Comparison of ENCODE assay signal across 21 mouse cellular contexts in genomic region chr6:21909720-21910119, GRCm38 (mm10). TPM values are rescaled to one million over a fixed set of nuclear protein-coding genes. Genes with fewer than 3 reads are reported as not detected.
A peak's percentile ranks its signal among the peaks of the same experiment; 100 is the strongest.
DNase-seq lines count a peak whose midpoint lies in the region; TF ChIP-seq lines count a peak whose summit lies in the region.
"Had no signal": no experiment of that assay in that cellular context is flagged by ENCODE, and none has a peak within 500 bp of the region (broad histone marks: within the 10 kb centered on the region; RNA-seq: fewer than 3 reads in every experiment).

No protein-coding gene starts in this region.

- H3K79me2 ChIP-seq in C2C12 (ENCODE audit: control insufficient read depth, insufficient read depth) (no peaks in the 10 kb centered on the region), myocyte (ENCODE audit: control insufficient read depth, insufficient read depth) (no peaks in the 10 kb centered on the region)

- no peak for TF ChIP-seq CTCF in C2C12 (IDR thresholded peaks at IDR 0.05; ENCODE audit: control insufficient read depth, insufficient read depth, insufficient read length)

- H3K36me3 ChIP-seq in C2C12 (ENCODE audit: control insufficient read depth, insufficient read depth) (no peaks in the 10 kb centered on the region), myocyte (ENCODE audit: control insufficient read depth, insufficient read depth) (no peaks in the 10 kb centered on the region)
- H3K36me3 ChIP-seq: embryonic facial prominence, embryonic 10.5 days; embryonic facial prominence, embryonic 12.5 days; forebrain, embryonic 15.5 days had no signal

- H3K4me3 ChIP-seq in C2C12 (ENCODE audit: insufficient read depth, poor library complexity, severe bottlenecking) (no peak overlapping the region), myocyte (no peak overlapping the region)
- H3K4me3 ChIP-seq: embryonic facial prominence, embryonic 10.5 days; embryonic facial prominence, embryonic 12.5 days; forebrain, embryonic 13.5 days; forebrain, embryonic 15.5 days had no signal

- DNase-seq in 3T3-L1 (ENCODE audit: low read depth, low spot score), result peak; percentile 88
- no peak for DNase-seq in left cerebral cortex, postnatal 14 days (ENCODE audit: low spot score in 2 of 2)
- no peak for DNase-seq in thymus, postnatal 10 days (ENCODE audit: low spot score in 2 of 2)
- DNase-seq: adrenal gland, adult 8-10 months; adrenal gland, postnatal 14 days; adrenal gland, postnatal 36 days; B cell, adult 2 months; cerebellum, adult 11-12 months; cerebellum, adult 2 months; cerebellum, adult 9-10 months; cerebellum, postnatal 10 days; cerebellum, postnatal 25 days; forebrain, postnatal 0 days had no signal

- H3K27me3 ChIP-seq in C2C12 (ENCODE audit: control insufficient read depth, insufficient read depth, insufficient read length) (no peaks in the 10 kb centered on the region), myocyte (ENCODE audit: control insufficient read depth, insufficient read depth, insufficient read length) (no peaks in the 10 kb centered on the region)
- H3K27me3 ChIP-seq: embryonic facial prominence, embryonic 12.5 days; forebrain, embryonic 13.5 days; forebrain, embryonic 15.5 days had no signal

- no peak overlapping the region for H3ac ChIP-seq in C2C12 (ENCODE audit: control insufficient read depth, insufficient read length, low read depth)
- H3ac ChIP-seq in myocyte (ENCODE audit: control insufficient read depth, insufficient read length), result no peak overlapping the region

- peak overlapping the region; percentile 56 for H3K4me2 ChIP-seq in myocyte (ENCODE audit: low read depth)
- H3K4me2 ChIP-seq: embryonic facial prominence, embryonic 12.5 days; forebrain, embryonic 13.5 days; forebrain, embryonic 15.5 days had no signal

- no peak for TF ChIP-seq POLR2A in myocyte (IDR thresholded peaks at IDR 0.05; ENCODE audit: insufficient read length, low read depth)

- intact Hi-C loops in left cerebral cortex, postnatal 14 days (cut with DNase I), result no loop called here

- H3K79me3 ChIP-seq in C2C12 (ENCODE audit: low read depth), result no peaks in the 10 kb centered on the region

TF ChIP-seq in C2C12, 6 proteins besides CTCF, POLR2A, EP300 and RAD21:
- no peak for TF ChIP-seq MAX (IDR thresholded peaks at IDR 0.05)
- TF ChIP-seq CEBPB (IDR thresholded peaks at IDR 0.05; ENCODE audit: low read depth), result no peak
- no peak for TF ChIP-seq MYOG (IDR thresholded peaks at IDR 0.05; ENCODE audit: control insufficient read depth, extremely low read depth, insufficient read length)
- TF ChIP-seq MYOD1 (IDR thresholded peaks at IDR 0.05; ENCODE audit: control insufficient read depth, insufficient read length, low read depth), result peak; percentile 45
- peak; percentile 90 for TF ChIP-seq FOSL1 (IDR thresholded peaks at IDR 0.05; ENCODE audit: insufficient read depth, low read length, poor library complexity, severe bottlenecking)
- TF ChIP-seq USF1 (IDR thresholded peaks at IDR 0.05; ENCODE audit: low read depth), result no peak

TF ChIP-seq in myocyte, 11 proteins besides CTCF, POLR2A, EP300 and RAD21:
- no peak for TF ChIP-seq MAX (IDR thresholded peaks at IDR 0.05; ENCODE audit: low read depth)
- TF ChIP-seq TCF12 (IDR thresholded peaks at IDR 0.05; ENCODE audit: insufficient read depth, poor library complexity, severe bottlenecking), result no peak
- TF ChIP-seq E2F4 (IDR thresholded peaks at IDR 0.05; ENCODE audit: insufficient read depth), result no peak
- TF ChIP-seq POLR2AphosphoS2 (IDR thresholded peaks at IDR 0.05; ENCODE audit: insufficient read length, low read depth), result no peak
- no peak for TF ChIP-seq TCF3 (IDR thresholded peaks at IDR 0.05; ENCODE audit: insufficient read length, low read depth)
- no peak for TF ChIP-seq CEBPB (IDR thresholded peaks at IDR 0.05; ENCODE audit: insufficient read depth, poor library complexity, severe bottlenecking)
- TF ChIP-seq MYOG (IDR thresholded peaks at IDR 0.05; ENCODE audit: control insufficient read depth in 1 of 3, insufficient read depth in 1 of 3, insufficient read length in 2 of 3, low read depth in 2 of 3), result no peak
- TF ChIP-seq SRF (IDR thresholded peaks at IDR 0.05; ENCODE audit: control insufficient read depth, insufficient read length, low read depth), result no peak
- TF ChIP-seq MYOD1 (IDR thresholded peaks at IDR 0.05; ENCODE audit: control insufficient read depth in 1 of 3, insufficient read length in 2 of 3, low read depth in 2 of 3), result no peak
- no peak for TF ChIP-seq USF1 (IDR thresholded peaks at IDR 0.05; ENCODE audit: low read depth)
- no peak for TF ChIP-seq REST (IDR thresholded peaks at IDR 0.05; ENCODE audit: insufficient read depth, insufficient read length)

RNA-seq across cellular contexts. Expression of gene Ing3, which starts 39.7 kb away (rescaled TPM):
- 9.5 TPM for polyA plus RNA-seq in C2C12 (2012; fragmentation: generic; extraction: Trizol)
- 8.1 TPM for polyA plus RNA-seq in myocyte (2012; fragmentation: generic; extraction: Trizol)
- total RNA-seq in left cerebral cortex, postnatal 14 days (2021), result 10 to 100 TPM; 20.6 to 22.1 TPM

RNA-seq across cellular contexts. Expression of gene Tspan12, which starts 57.4 kb away (rescaled TPM):
- 8.2 TPM for polyA plus RNA-seq in C2C12 (2012; fragmentation: generic; extraction: Trizol)
- 11.8 TPM for polyA plus RNA-seq in myocyte (2012; fragmentation: generic; extraction: Trizol)
- total RNA-seq in left cerebral cortex, postnatal 14 days (2021), result 10 to 100 TPM; 25.9 to 26.1 TPM
- total RNA-seq: MEL had no signal
- polyA plus RNA-seq: activated CD4-positive, CD25-positive, alpha-beta regulatory T cell, adult 4 months had no signal
